Mouse (Mus musculus): ENCODE results near the gene Map3k1.

Map3k1 gene

DNA sequence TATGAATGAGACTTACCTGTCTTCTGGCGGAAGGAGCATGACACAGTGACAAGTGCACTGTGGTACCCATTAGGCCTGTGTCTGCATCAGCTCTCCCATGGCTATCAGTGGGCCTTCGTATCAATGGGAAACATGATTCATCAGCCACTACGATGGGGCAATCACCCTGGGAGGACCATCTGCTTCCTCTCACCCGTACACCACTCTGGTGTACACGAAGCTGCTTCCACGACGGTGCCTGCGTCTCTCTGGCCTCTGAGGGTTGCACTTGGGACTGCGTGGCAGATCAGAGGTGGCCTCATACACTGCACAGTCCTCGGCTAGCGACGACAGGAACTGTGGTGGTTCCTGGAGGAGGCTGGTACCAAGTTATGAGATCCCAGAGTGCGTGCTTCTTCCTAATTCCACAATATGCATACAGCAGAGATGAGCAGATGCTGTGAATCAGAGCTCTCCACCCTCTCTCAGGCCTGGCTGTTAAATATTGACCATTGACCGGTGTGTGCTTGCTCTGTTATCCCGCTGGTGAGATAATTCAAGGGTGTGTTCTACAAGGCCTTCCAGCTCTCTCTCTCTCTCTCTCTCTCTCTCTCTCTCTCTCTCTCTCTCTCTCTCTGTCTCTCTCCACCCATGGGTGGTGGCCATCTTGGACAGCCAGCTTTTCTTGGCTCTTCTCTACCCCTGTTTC, 9.6 kb upstream of the Map3k1 start:
- no peak overlapping the region for H3K4me3 ChIP-seq (replicated peaks; ENCODE audit: low read length)
- H3K36me3 ChIP-seq (ENCODE audit: insufficient read depth, low read length) = no peaks in the 10 kb centered on the region
- TF ChIP-seq NANOG (IDR thresholded peaks at IDR 0.05; ENCODE audit: borderline replicate concordance, low read length) (no peak), POU5F1 (IDR thresholded peaks at IDR 0.05; ENCODE audit: borderline replicate concordance, low read length) (no peak), CTCF (conservative IDR thresholded peaks at IDR 0.05; ENCODE audit: low read length) (no peak)
- no peaks in the 10 kb centered on the region for H3K27me3 ChIP-seq (ENCODE audit: insufficient read depth, low read length)
- H3K4me1 ChIP-seq (replicated peaks; ENCODE audit: low read depth, low read length) = no peaks in the 10 kb centered on the region
- no peaks in the 10 kb centered on the region for H3K9me3 ChIP-seq (ENCODE audit: low read length)

DNA sequence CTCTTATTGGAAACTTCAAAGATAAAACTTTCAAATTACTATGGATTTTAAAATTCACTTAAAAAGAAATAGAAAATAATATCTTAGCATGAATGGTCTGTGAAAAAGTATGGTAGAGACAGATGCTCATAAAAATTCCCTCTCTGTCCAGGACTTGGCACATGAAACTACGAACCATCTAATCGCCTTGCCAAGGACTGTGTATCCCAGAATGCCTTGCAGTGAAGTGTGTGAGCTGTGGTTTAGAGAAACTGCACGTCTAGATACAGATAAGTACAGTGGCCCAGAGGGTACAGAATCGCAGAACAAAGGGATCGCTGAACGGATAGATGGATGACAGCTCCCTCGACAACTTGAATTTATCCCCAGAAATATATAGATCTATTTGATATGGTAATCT, 9.0 kb upstream of the Map3k1 start:
- Histone ChIP-seq H3K27me3 (ENCODE audit: insufficient read depth, low read length) (no peaks in the 10 kb centered on the region), H3K9me3 (ENCODE audit: low read length) (no peaks in the 10 kb centered on the region), H3K4me1 (replicated peaks; ENCODE audit: low read depth, low read length) (no peaks in the 10 kb centered on the region), H3K36me3 (ENCODE audit: insufficient read depth, low read length) (no peaks in the 10 kb centered on the region), H3K4me3 (replicated peaks; ENCODE audit: low read length) (no peak overlapping the region)
- TF ChIP-seq CTCF (conservative IDR thresholded peaks at IDR 0.05; ENCODE audit: low read length) (no peak), POU5F1 (IDR thresholded peaks at IDR 0.05; ENCODE audit: borderline replicate concordance, low read length) (no peak), NANOG (IDR thresholded peaks at IDR 0.05; ENCODE audit: borderline replicate concordance, low read length) (no peak)

- no peaks in the 10 kb centered on the region for H3K9me3 ChIP-seq (ENCODE audit: low read length)
- no peaks in the 10 kb centered on the region for H3K36me3 ChIP-seq (ENCODE audit: insufficient read depth, low read length)
- no peaks in the 10 kb centered on the region for H3K4me1 ChIP-seq (replicated peaks; ENCODE audit: low read depth, low read length)
- no peaks in the 10 kb centered on the region for H3K27me3 ChIP-seq (ENCODE audit: insufficient read depth, low read length)
- TF ChIP-seq CTCF (conservative IDR thresholded peaks at IDR 0.05; ENCODE audit: low read length) (no peak), POU5F1 (IDR thresholded peaks at IDR 0.05; ENCODE audit: borderline replicate concordance, low read length) (no peak), NANOG (IDR thresholded peaks at IDR 0.05; ENCODE audit: borderline replicate concordance, low read length) (no peak)
- H3K4me3 ChIP-seq (replicated peaks; ENCODE audit: low read length) = no peak overlapping the region
Observed at GRCm38 (mm10) chr13:111816431-111816830, 7.6 kb upstream of the Map3k1 start.

GRCm38 (mm10) chr13:111815486-111815885, 6.7 kb upstream of the Map3k1 start:
- no peak for TF ChIP-seq CTCF (conservative IDR thresholded peaks at IDR 0.05; ENCODE audit: low read length)
- no peak for TF ChIP-seq NANOG (IDR thresholded peaks at IDR 0.05; ENCODE audit: borderline replicate concordance, low read length)
- no peak for TF ChIP-seq POU5F1 (IDR thresholded peaks at IDR 0.05; ENCODE audit: borderline replicate concordance, low read length)
- no peaks in the 10 kb centered on the region for H3K9me3 ChIP-seq (ENCODE audit: low read length)
- no peak overlapping the region for H3K4me3 ChIP-seq (replicated peaks; ENCODE audit: low read length)
- no peaks in the 10 kb centered on the region for H3K36me3 ChIP-seq (ENCODE audit: insufficient read depth, low read length)
- H3K27me3 ChIP-seq (ENCODE audit: insufficient read depth, low read length) = no peaks in the 10 kb centered on the region
- H3K4me1 ChIP-seq (replicated peaks; ENCODE audit: low read depth, low read length) = peaks cover 9% of the 10 kb centered on the region

- no peaks in the 10 kb centered on the region for H3K9me3 ChIP-seq (ENCODE audit: low read length)
- no peaks in the 10 kb centered on the region for H3K36me3 ChIP-seq (ENCODE audit: insufficient read depth, low read length)
- H3K27me3 ChIP-seq (ENCODE audit: insufficient read depth, low read length) = no peaks in the 10 kb centered on the region
- TF ChIP-seq POU5F1 (IDR thresholded peaks at IDR 0.05; ENCODE audit: borderline replicate concordance, low read length) (no peak), CTCF (conservative IDR thresholded peaks at IDR 0.05; ENCODE audit: low read length) (peak; percentile 75)
- H3K4me1 ChIP-seq (replicated peaks; ENCODE audit: low read depth, low read length) = peaks cover 13% of the 10 kb centered on the region
- H3K4me3 ChIP-seq (replicated peaks; ENCODE audit: low read length) = no peak overlapping the region
Observed at GRCm38 (mm10) chr13:111815017-111815416, 6.2 kb upstream of the Map3k1 start.

DNA sequence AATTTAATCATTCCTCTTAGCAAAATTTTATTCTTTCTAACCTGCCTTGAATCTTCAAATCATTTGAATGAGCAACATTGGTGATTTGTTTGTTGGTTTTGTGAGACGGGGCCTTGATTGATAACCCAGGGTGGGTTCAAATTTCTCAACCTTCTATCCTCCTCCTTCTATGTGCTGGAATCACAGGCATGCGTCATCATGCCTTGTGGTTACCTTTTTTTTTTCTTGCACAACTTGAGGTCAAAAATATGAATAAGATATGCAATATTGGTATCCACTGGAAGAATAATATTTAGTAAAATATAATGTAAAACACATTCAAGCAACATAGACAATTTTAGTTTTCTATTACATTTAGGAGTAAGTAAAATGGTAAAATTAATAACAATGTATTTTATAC, 3.9 kb upstream of the Map3k1 start:
- Histone ChIP-seq H3K4me1 (replicated peaks; ENCODE audit: low read depth, low read length) (peaks cover 17% of the 10 kb centered on the region), H3K4me3 (replicated peaks; ENCODE audit: low read length) (no peak overlapping the region), H3K9me3 (ENCODE audit: low read length) (no peaks in the 10 kb centered on the region), H3K36me3 (ENCODE audit: insufficient read depth, low read length) (no peaks in the 10 kb centered on the region), H3K27me3 (ENCODE audit: insufficient read depth, low read length) (no peaks in the 10 kb centered on the region)
- no peak for TF ChIP-seq CTCF (conservative IDR thresholded peaks at IDR 0.05; ENCODE audit: low read length)
- TF ChIP-seq POU5F1 (IDR thresholded peaks at IDR 0.05; ENCODE audit: borderline replicate concordance, low read length) = no peak
- TF ChIP-seq NANOG (IDR thresholded peaks at IDR 0.05; ENCODE audit: borderline replicate concordance, low read length) = no peak

GRCm38 (mm10) chr13:111810998-111811628, 2.3 kb upstream of the Map3k1 start:
- TF ChIP-seq NANOG (IDR thresholded peaks at IDR 0.05; ENCODE audit: borderline replicate concordance, low read length) (no peak), POU5F1 (IDR thresholded peaks at IDR 0.05; ENCODE audit: borderline replicate concordance, low read length) (no peak), CTCF (conservative IDR thresholded peaks at IDR 0.05; ENCODE audit: low read length) (no peak)
- Histone ChIP-seq H3K9me3 (ENCODE audit: low read length) (no peaks in the 10 kb centered on the region), H3K4me1 (replicated peaks; ENCODE audit: low read depth, low read length) (peaks cover 25% of the 10 kb centered on the region), H3K27me3 (ENCODE audit: insufficient read depth, low read length) (no peaks in the 10 kb centered on the region; the same call in 1 of the 2 replicates), H3K4me3 (replicated peaks; ENCODE audit: low read length) (no peak overlapping the region), H3K36me3 (ENCODE audit: insufficient read depth, low read length) (no peaks in the 10 kb centered on the region)

DNA sequence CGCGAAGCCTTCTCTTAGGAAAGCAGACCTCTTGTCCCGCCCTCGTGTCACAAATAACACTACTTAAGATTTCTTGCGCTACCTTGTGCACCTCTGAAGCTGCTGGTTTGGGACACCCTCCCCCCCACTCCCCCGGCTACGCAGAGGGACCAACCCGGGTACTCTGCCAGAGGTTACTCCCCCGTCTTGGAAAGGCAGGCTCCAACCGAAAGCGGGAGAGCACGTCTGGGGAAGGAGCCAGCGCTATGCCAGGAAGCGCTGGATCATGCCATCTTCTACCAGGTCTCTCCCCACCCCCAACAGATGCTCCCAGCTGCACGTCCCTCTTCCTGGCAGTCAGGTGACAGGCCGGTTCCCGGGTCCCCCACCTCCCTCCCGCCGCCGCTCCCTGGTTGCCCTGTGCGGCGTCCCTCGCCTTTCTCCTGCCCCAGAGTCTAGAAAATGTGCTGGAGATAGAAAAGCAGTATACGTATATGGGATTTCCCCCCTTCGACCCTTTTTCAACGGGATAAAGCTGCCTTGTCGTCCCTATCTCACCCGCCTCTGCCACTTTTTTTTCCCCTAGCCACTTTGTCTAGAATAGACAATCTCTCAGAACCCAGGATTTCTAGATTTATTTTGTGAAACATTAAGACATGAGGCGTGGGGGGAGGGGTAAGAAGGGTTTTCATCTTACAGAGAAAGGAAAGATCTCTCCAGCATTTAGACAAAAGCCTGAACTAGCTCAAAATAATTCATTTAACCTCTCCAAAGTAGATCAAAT, 854 bp upstream of the Map3k1 start:
- Histone ChIP-seq H3K4me1 (replicated peaks; ENCODE audit: low read depth, low read length) (peaks cover 32% of the 10 kb centered on the region), H3K9me3 (ENCODE audit: low read length) (no peaks in the 10 kb centered on the region), H3K36me3 (ENCODE audit: insufficient read depth, low read length) (no peaks in the 10 kb centered on the region), H3K27me3 (ENCODE audit: insufficient read depth, low read length) (no peaks in the 10 kb centered on the region; the same call in 1 of the 2 replicates), H3K4me3 (replicated peaks; ENCODE audit: low read length) (peak overlapping the region; percentile 93)
- no peak for TF ChIP-seq CTCF (conservative IDR thresholded peaks at IDR 0.05; ENCODE audit: low read length)
- no peak for TF ChIP-seq POU5F1 (IDR thresholded peaks at IDR 0.05; ENCODE audit: borderline replicate concordance, low read length)
- no peak for TF ChIP-seq NANOG (IDR thresholded peaks at IDR 0.05; ENCODE audit: borderline replicate concordance, low read length)

All from E14TG2a.4 (cell line).